Mouse (Mus musculus): ENCODE results near the gene Zfhx3. TPM values are rescaled to one million over a fixed set of nuclear protein-coding genes. Genes with fewer than 3 reads are reported as not detected.
A peak's percentile ranks its signal among the peaks of the same experiment; 100 is the strongest.

Gene Zfhx3
- polyA plus RNA-seq, 1 experiment from 2014 or later, result 15.7 TPM

DNA sequence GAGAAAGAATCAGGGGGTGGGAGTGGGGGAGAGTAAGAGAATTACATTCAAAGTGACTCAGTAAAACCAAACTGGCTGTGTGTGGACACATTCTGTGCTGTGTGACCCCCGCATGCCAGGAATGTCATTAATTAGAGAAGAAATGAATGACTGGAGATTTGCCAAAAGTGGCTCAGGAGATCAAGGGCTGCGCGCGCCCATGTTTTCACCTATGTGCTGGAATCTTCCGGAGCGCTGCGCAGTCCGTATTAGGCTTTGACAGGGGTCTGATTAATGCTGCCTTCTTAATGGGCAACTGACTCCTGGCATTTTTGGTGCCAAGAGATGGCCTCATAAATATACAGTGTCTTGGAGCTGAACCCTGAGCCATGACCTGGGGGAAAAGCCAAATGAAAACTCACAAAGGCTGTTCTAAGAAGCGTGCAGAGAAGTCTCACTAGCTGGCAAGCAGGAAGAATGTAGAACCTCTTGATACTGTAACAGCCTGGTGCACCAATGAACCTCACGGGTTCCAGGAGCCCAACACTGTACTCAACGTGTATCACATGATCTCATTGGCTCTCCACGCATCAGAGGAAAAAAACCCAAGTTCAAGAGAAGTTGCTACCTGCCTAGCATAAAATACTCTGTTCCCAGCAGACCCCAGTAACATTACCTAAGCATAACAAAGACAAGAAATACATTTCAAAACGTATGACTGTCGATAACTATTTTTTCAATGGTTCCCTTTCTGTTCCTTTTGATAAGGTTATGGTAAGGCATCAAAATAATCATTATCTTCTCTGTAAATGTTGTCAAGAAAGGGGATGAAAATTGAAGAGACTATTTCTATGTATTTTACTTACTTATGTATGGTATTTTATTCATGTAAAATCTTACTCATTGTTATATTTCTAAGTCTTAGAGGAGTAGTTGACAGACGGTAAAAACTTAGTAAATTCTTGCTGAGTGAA lies 1057.1 kb downstream of the Zfhx3 start:
- ATAC-seq (replicated peaks; ENCODE audit: low FRiP score, low TSS enrichment, low read depth), result no peak
- 68% methylated on average over 15 of the region's 15 CpGs for WGBS

DNA sequence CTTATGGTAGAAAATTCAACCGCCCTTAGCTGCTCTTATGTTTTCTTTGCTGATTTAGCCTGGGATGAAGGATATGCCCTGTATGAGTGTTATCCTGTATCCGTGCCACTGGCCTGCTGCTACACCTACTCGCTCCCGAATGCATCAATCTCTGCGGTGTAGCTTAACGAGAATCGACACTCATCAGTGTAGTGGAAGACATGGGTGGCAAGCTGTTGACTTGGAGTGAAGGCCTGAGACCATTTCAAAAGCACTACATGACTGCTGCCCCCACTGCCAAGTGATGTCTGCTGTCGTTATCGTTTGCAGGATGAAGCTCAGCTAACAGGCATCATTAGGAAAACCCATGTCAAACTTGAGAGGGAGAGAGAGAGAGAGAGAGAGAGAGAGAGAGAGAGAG lies 1058.6 kb downstream of the Zfhx3 start:
- ATAC-seq (replicated peaks; ENCODE audit: low FRiP score, low TSS enrichment, low read depth), result no peak
- 86% methylated on average over 9 of the region's 9 CpGs for WGBS
- DNase-seq (ENCODE audit: low spot score), result no peak
- no peaks in the 10 kb centered on the region for H3K36me3 ChIP-seq (ENCODE audit: control insufficient read depth, insufficient read depth, low read length)
- H3K27me3 ChIP-seq (replicated peaks; ENCODE audit: control insufficient read depth, insufficient read depth, low read length), result no peaks in the 10 kb centered on the region
- H3K4me1 ChIP-seq (replicated peaks; ENCODE audit: control insufficient read depth, insufficient read depth, low read length), result no peaks in the 10 kb centered on the region
- H3K9ac ChIP-seq (ENCODE audit: low read length), result no peak overlapping the region
- H3K9me3 ChIP-seq (ENCODE audit: control insufficient read depth, low read length), result no peaks in the 10 kb centered on the region
- H3K4me2 ChIP-seq (ENCODE audit: low read length), result no peak overlapping the region
- H3K4me3 ChIP-seq (ENCODE audit: low read depth, low read length), result no peak overlapping the region
- H3K27ac ChIP-seq (ENCODE audit: low read depth), result no peak overlapping the region

More for the DNA sequence above, 1057.1 kb downstream of the Zfhx3 start:
- Histone ChIP-seq H3K4me2 (ENCODE audit: low read length) (no peak overlapping the region), H3K4me1 (replicated peaks; ENCODE audit: control insufficient read depth, insufficient read depth, low read length) (no peaks in the 10 kb centered on the region), H3K9me3 (ENCODE audit: control insufficient read depth, low read length) (no peaks in the 10 kb centered on the region), H3K27ac (ENCODE audit: low read depth) (no peak overlapping the region), H3K9ac (ENCODE audit: low read length) (no peak overlapping the region), H3K4me3 (ENCODE audit: low read depth, low read length) (no peak overlapping the region), H3K36me3 (ENCODE audit: control insufficient read depth, insufficient read depth, low read length) (no peaks in the 10 kb centered on the region), H3K27me3 (replicated peaks; ENCODE audit: control insufficient read depth, insufficient read depth, low read length) (no peaks in the 10 kb centered on the region)
- peak; percentile 48 for DNase-seq (ENCODE audit: low spot score)

DNA sequence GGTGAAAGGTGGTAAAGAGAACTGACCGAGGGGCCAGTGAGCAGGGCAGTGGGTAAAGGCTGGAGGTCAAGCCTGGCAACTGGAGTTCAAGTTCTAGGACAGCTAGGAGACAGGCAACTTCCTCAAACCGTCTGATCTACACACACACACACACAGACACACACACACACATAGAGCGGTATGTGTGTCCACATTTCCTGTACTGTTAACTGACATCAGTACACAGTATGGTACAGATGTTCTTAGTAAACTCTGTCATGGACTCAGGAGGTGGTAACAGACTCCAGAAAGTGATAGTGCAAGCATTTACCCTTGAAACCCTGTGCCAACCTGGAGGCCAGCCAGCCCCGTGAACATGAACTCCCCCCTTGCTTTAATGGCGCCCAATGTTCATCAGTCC lies 1059.5 kb downstream of the Zfhx3 start:
- no peaks in the 10 kb centered on the region for H3K9me3 ChIP-seq (ENCODE audit: control insufficient read depth, low read length)
- H3K36me3 ChIP-seq (ENCODE audit: control insufficient read depth, insufficient read depth, low read length), result no peaks in the 10 kb centered on the region
- H3K27me3 ChIP-seq (replicated peaks; ENCODE audit: control insufficient read depth, insufficient read depth, low read length), result no peaks in the 10 kb centered on the region
- H3K4me2 ChIP-seq (ENCODE audit: low read length), result no peak overlapping the region
- ATAC-seq (replicated peaks; ENCODE audit: low FRiP score, low TSS enrichment, low read depth), result no peak
- 86% methylated on average over 5 of the region's 5 CpGs for WGBS
- H3K4me3 ChIP-seq (ENCODE audit: low read depth, low read length), result no peak overlapping the region
- no peak overlapping the region for H3K9ac ChIP-seq (ENCODE audit: low read length)
- H3K27ac ChIP-seq (ENCODE audit: low read depth), result no peak overlapping the region
- DNase-seq (ENCODE audit: low spot score), result no peak
- H3K4me1 ChIP-seq (replicated peaks; ENCODE audit: control insufficient read depth, insufficient read depth, low read length), result no peaks in the 10 kb centered on the region

- ATAC-seq (replicated peaks; ENCODE audit: low FRiP score, low TSS enrichment, low read depth) (no peak), DNase-seq (ENCODE audit: low spot score) (no peak)
- Histone ChIP-seq H3K9ac (ENCODE audit: low read length) (no peak overlapping the region), H3K4me1 (replicated peaks; ENCODE audit: control insufficient read depth, insufficient read depth, low read length) (no peaks in the 10 kb centered on the region), H3K27me3 (replicated peaks; ENCODE audit: control insufficient read depth, insufficient read depth, low read length) (no peaks in the 10 kb centered on the region), H3K4me3 (ENCODE audit: low read depth, low read length) (no peak overlapping the region), H3K9me3 (ENCODE audit: control insufficient read depth, low read length) (no peaks in the 10 kb centered on the region), H3K27ac (ENCODE audit: low read depth) (no peak overlapping the region), H3K4me2 (ENCODE audit: low read length) (no peak overlapping the region), H3K36me3 (ENCODE audit: control insufficient read depth, insufficient read depth, low read length) (no peaks in the 10 kb centered on the region)
- WGBS, result 84% methylated on average over 9 of the region's 9 CpGs
Measured at GRCm38 (mm10) chr8:109006986-109007385, 1064.5 kb downstream of the Zfhx3 start.

Small RNA genes lying within 50 kb of the gene (microRNA-seq; reads per million reads assigned to microRNA genes)
- gene Mir3108, result 0.51 reads per million
